Mouse (Mus musculus) heart, postnatal 14 days (tissue): ENCODE data around the gene 4921524J17Rik. TPM values are rescaled to one million over a fixed set of nuclear protein-coding genes. Genes with fewer than 3 reads are reported as not detected.

Experiments used
- DNase-seq, 2 experiments: peaks; one replicate each; pipeline ENCODE4 v3.0.0; 2021 to 2022
- intact Hi-C: fragments of 180-260 bp; cut with DNase I; formaldehyde crosslinking; loops from one replicate; pipeline ENCODE4 v1.15.1; 2025
- long read RNA-seq, 2 experiments: library from polyadenylated mRNA; stranded (forward); transcript quantifications; one replicate each; pipeline ENCODE4 v2.0.0; 2021
- total RNA-seq, 2 experiments: library from RNA; stranded (reverse); gene quantifications; 2 replicates each; pipeline ENCODE4 v1.2.3; 2021

4921524J17Rik gene
- total RNA-seq, result 10 to 100 TPM; 20.7 to 23.2 TPM
- long read RNA-seq, experiment 1, transcript 4921524J17Rik-201 (4 exons, 1,587 nt), result major isoform, 36 of 38 reads
- long read RNA-seq, experiment 1, partial matches to known transcripts, result 1 of 38 reads
- long read RNA-seq, experiment 1, other reads (novel, unspliced or antisense), result 0 of 38 reads
- long read RNA-seq, experiment 2, transcript 4921524J17Rik-201 (4 exons, 1,587 nt), result major isoform, 31 of 34 reads
- long read RNA-seq, experiment 2, partial matches to known transcripts, result 0 of 34 reads
- long read RNA-seq, experiment 2, other reads (novel, unspliced or antisense), result 1 of 34 reads

GRCm38 (mm10) chr8:85432168-85433016, at the start of gene 4921524J17Rik:
Gene 4921524J17Rik (minus strand): TSS chr8:85432833.
- intact Hi-C loops, result no loop called here
- peak; percentile 98 to 99 for DNase-seq

GRCm38 (mm10) chr8:85482427-85482826, 49.8 kb upstream of the 4921524J17Rik start:
- no peak for DNase-seq
- intact Hi-C loops, result no loop called here

GRCm38 (mm10) chr8:85481900-85482299, 49.3 kb upstream of the 4921524J17Rik start:
- DNase-seq, result peak in 1 of 2 experiments; percentile 34
- intact Hi-C loops, result no loop called here

- intact Hi-C loops, result no loop called here
- no peak for DNase-seq
Measured at GRCm38 (mm10) chr8:85479710-85480109, 47.1 kb upstream of the 4921524J17Rik start.

GRCm38 (mm10) chr8:85478397-85478796, 45.8 kb upstream of the 4921524J17Rik start:
- DNase-seq, result no peak
- intact Hi-C loops, result no loop called here

GRCm38 (mm10) chr8:85476970-85477545, 44.4 kb upstream of the 4921524J17Rik start:
- DNase-seq, result no peak
- intact Hi-C loops, result no loop called here

- no peak for DNase-seq
- intact Hi-C loops, result no loop called here
Measured at GRCm38 (mm10) chr8:85474924-85475323, 42.3 kb upstream of the 4921524J17Rik start.

GRCm38 (mm10) chr8:85473246-85473645, 40.6 kb upstream of the 4921524J17Rik start:
- intact Hi-C loops, result no loop called here
- DNase-seq, result no peak

GRCm38 (mm10) chr8:85472800-85473199, 40.2 kb upstream of the 4921524J17Rik start:
- no peak for DNase-seq
- intact Hi-C loops, result no loop called here

GRCm38 (mm10) chr8:85470753-85471152, 38.1 kb upstream of the 4921524J17Rik start:
- DNase-seq, result no peak
- intact Hi-C loops, result no loop called here

- intact Hi-C loops, result no loop called here
- DNase-seq, result no peak
Measured at GRCm38 (mm10) chr8:85466056-85466455, 33.4 kb upstream of the 4921524J17Rik start.

GRCm38 (mm10) chr8:85464316-85464715, 31.7 kb upstream of the 4921524J17Rik start:
- DNase-seq, result no peak
- intact Hi-C loops, result no loop called here

- DNase-seq, result no peak
- intact Hi-C loops, result no loop called here
Measured at GRCm38 (mm10) chr8:85462441-85462840, 29.8 kb upstream of the 4921524J17Rik start.

- DNase-seq, result peak in 1 of 2 experiments; percentile 12
- intact Hi-C loops, result no loop called here
Measured at GRCm38 (mm10) chr8:85461377-85461776, 28.7 kb upstream of the 4921524J17Rik start.

- DNase-seq, result peak; percentile 7 to 32
- intact Hi-C loops, result no loop called here
Measured at GRCm38 (mm10) chr8:85460804-85461203, 28.2 kb upstream of the 4921524J17Rik start.

- intact Hi-C loops, result loop anchor here (10.0 kb wide), 2 partner anchors 145 to 1125 kb away; partner anchors contain the start of gene Abcc12
- DNase-seq, result no peak
Measured at GRCm38 (mm10) chr8:85459582-85459981, 26.9 kb upstream of the 4921524J17Rik start.

- DNase-seq, result peak; percentile 61 to 75
- intact Hi-C loops, result loop anchor here (1.0 to 10.0 kb wide), 4 partner anchors 70 to 1128 kb away; partner anchors contain the start of gene Abcc12
Measured at GRCm38 (mm10) chr8:85456536-85456935, 23.9 kb upstream of the 4921524J17Rik start.

- DNase-seq, result no peak
- intact Hi-C loops, result loop anchor here (10.0 kb wide), 2 partner anchors 150 to 1130 kb away; partner anchors contain the start of gene Abcc12
Measured at GRCm38 (mm10) chr8:85454750-85455149, 22.1 kb upstream of the 4921524J17Rik start.

GRCm38 (mm10) chr8:85453256-85453655, 20.6 kb upstream of the 4921524J17Rik start:
- intact Hi-C loops, result loop anchor here (10.0 kb wide), 2 partner anchors 152 to 1132 kb away; partner anchors contain the start of gene Abcc12
- no peak for DNase-seq

- intact Hi-C loops, result loop anchor here (10.0 kb wide), 2 partner anchors 152 to 1132 kb away; partner anchors contain the start of gene Abcc12
- peak in 1 of 2 experiments; percentile 16 for DNase-seq
Measured at GRCm38 (mm10) chr8:85452328-85452727, 19.7 kb upstream of the 4921524J17Rik start.

GRCm38 (mm10) chr8:85450335-85450734, 17.7 kb upstream of the 4921524J17Rik start:
- intact Hi-C loops, result loop anchor here (10.0 kb wide), 2 partner anchors 154 to 1134 kb away; partner anchors contain the start of gene Abcc12

More at GRCm38 (mm10) chr8:85450335-85450734, 17.7 kb upstream of the 4921524J17Rik start:
- DNase-seq, result no peak
